Mouse (Mus musculus) layer of hippocampus, adult 18-20 months (tissue): ENCODE measurements around the gene Sbds. TPM values are rescaled to one million over a fixed set of nuclear protein-coding genes. Genes with fewer than 3 reads are reported as not detected.

Source experiments
- DNase-seq, 2 experiments: peaks; one replicate each; pipeline ENCODE4 v3.0.0; 2022; ENCODE audit warnings: low spot score in 2 of 2
- total RNA-seq, 2 experiments: library from RNA; stranded (reverse); gene quantifications; 2 replicates each; pipeline ENCODE4 v1.2.3; 2021

Sbds gene
- total RNA-seq, 2 experiments from 2014 or later = 83.1 to 83.6 TPM

- DNase-seq = no peak
These were observed 54.9 kb downstream of the Sbds start for GRCm38 (mm10) chr5:130200233-130201029.

DNA sequence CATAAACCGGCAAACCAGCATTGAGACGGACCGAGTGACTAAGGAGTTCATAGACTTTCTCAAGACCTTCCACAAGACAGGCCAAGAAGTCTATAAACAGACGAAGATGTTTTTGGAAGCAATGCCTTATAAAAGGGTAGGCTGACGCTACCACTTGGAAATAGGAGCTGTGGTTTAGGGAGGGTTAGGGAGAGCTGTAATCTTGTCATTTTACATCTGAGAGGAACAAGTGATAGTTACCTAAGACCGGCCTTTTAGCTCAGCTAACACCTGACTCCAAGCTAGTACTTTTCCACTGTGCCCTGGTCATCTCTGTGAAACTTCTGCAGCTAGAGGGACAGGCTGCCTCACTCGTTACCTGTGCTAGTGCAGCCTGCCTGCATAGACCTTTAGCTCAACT, 57.3 kb downstream of the Sbds start:
- no peak for DNase-seq

- DNase-seq = no peak
These were observed 57.9 kb downstream of the Sbds start for GRCm38 (mm10) chr5:130197454-130197853.

DNA sequence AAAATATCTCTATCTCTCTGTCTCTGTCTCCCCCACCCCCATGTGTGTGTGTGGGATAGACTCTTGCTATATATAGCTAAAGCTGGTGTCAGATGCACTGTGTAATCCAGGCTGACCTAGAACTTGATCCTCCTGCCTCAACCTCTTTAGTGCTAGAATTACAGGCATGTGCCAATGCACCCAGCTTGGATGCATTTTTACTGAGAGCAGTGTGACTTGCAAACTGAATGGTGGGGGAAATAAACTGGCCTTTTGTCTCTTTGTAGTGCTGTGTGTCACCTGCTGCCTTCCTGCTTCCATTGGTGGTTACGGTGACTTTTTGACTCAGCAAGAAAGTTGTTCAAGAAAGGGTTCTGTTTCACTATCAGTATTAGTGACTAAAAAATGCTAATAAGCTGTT, 59.0 kb downstream of the Sbds start:
- no peak for DNase-seq

Other genes with a start within 250 kb of the Sbds start
- 10 to 100 TPM; 22.6 to 25.4 TPM for gene Asl, start 226.3 kb downstream of the Sbds start, total RNA-seq
- gene Crcp, start 226.2 kb downstream of the Sbds start, total RNA-seq = 10 to 100 TPM; 37.0 to 39.3 TPM
- 10 to 100 TPM; 47.8 to 48.9 TPM for gene Tpst1, start 182.2 kb downstream of the Sbds start, total RNA-seq
- 10 to 100 TPM; 12.1 to 16.5 TPM for gene Kctd7, start 110.7 kb downstream of the Sbds start, total RNA-seq
- gene Rabgef1, start 83.7 kb downstream of the Sbds start, total RNA-seq = 10 to 100 TPM; 53.2 TPM
- gene Tmem248, start 38.4 kb downstream of the Sbds start, total RNA-seq = 10 to 100 TPM; 42.3 to 43.3 TPM
- 10 to 100 TPM; 16.1 to 16.6 TPM for gene Tyw1, start 89 bp upstream of the Sbds start, total RNA-seq
- gene Caln1, start 113.9 kb upstream of the Sbds start, total RNA-seq = 100 to 1,000 TPM; 131 to 139 TPM
- 1 to 10 TPM; 1.4 to 3.8 TPM for gene A330070K13Rik, start 129.1 kb upstream of the Sbds start, total RNA-seq